Mouse (Mus musculus): ENCODE measurements around the gene Chka.

Gene Chka

GRCm38 (mm10) chr19:3846676-3847604 is 4.6 kb upstream of the Chka start:
- DNase-seq (ENCODE audit: low spot score): no peak

DNA sequence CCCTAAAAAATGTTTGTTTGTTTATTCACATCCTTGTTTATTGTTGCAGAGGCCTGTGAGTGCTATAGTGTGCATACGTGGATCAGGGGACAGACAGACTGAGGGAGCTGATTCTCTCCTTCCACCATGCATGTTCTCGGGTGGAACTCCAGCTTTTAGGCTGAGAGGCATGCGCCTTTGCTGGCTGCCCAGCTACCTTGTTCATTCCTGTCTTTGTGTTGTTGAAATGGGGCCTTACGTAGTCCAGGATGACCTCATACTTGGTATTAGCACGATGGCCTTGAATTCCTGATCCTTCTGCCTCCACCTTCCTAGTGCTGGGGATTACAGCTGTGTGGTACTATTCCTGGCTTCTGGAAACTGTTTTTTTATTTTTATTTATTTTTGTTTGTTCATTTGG is 3.9 kb upstream of the Chka start:
- no peak for DNase-seq (ENCODE audit: low spot score)

GRCm38 (mm10) chr19:3848207-3848808 is 3.3 kb upstream of the Chka start:
- no peak for DNase-seq (ENCODE audit: low spot score)

DNA sequence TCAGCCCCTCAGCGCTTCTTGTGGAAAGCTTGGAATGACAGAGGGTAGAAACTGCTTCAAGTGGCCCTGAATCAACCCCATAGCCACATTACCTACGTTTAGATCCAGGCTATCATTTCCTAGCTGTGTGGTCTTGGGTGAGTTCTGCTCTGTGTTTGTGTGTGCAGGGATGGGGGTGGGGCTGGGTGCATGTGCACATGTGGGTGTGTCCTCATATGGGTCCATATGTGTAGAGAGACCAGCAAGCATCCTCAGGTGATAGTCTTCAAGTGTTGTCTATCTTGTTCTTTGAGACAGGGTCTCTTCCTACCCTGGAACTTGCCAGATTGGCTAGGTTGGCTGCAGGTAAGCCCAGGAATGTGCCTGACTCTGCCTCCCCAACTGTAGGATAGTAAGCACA is 2.3 kb upstream of the Chka start:
- DNase-seq (ENCODE audit: low spot score): no peak

- DNase-seq (ENCODE audit: low spot score): no peak
Observed at GRCm38 (mm10) chr19:3850076-3850475, 1.5 kb upstream of the Chka start.

GRCm38 (mm10) chr19:3850847-3851469 is 615 bp upstream of the Chka start:
- DNase-seq (ENCODE audit: low spot score): no peak

GRCm38 (mm10) chr19:3851979-3852681 is 557 bp downstream of the Chka start:
- no peak for DNase-seq (ENCODE audit: low spot score)

DNA sequence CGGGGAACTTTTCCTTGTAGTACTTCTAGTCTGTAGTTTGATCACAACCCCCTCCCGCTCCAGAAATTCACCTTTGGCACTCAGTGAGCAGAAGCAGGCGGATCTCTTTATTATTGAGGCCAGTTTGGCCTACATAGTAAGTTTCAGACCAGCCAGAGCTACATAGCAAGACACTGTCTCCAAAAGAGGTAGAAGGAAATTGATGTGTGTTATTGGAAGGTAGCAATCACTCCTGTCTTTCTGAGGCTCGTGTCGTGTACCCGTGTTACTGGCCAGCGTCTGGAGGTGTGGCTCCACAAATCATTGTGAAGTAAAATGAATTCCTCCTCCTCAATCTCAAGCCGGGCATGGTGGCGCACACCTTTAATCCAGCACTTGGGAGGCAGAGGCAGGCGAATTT is 1.5 kb downstream of the Chka start:
- no peak for DNase-seq (ENCODE audit: low spot score)

DNA sequence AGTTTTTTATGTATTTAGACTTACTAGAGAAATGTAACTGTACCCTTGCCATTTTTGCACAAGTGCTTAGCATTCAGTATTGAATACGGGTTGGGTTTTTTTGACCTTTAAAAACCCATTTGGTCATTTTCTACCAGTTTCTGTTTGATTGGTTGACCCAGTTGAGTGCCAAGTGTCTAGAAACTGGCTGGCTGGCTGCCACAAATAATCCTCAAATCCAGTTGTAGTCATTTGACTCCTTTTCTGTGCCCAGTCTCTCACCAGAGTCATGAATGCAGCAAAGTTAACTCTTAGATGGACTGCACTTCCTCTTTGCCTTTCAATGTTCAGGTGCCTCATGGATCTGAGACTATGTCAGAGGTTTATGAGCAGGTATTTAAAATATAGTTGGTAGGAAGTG is 2.3 kb downstream of the Chka start:
- DNase-seq (ENCODE audit: low spot score): no peak

- no peak for DNase-seq (ENCODE audit: low spot score)
Observed at GRCm38 (mm10) chr19:3855091-3855490, 3.5 kb downstream of the Chka start.

DNA sequence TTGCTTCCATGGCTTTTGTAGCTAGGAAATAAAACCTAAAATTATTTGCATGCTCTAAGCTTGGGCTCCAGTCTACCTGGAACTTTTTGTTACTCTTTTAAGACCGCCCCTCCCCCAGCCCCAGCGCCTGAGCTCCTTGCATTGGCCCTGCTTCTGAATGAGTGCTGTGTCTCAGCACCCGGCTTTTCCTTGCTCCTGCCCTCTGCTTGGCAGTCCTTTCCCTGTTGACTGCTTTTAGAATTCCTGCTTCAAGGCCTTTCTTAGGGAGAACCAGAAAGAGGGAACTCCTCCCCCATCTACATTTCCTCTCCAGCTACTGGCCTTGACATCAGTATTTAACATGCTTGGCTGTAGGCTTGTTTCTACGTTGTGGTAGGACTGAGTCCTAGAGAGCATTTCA is 4.0 kb downstream of the Chka start:
- DNase-seq (ENCODE audit: low spot score): no peak

GRCm38 (mm10) chr19:3857220-3857619 is 5.6 kb downstream of the Chka start:
- DNase-seq (ENCODE audit: low spot score): no peak

DNA sequence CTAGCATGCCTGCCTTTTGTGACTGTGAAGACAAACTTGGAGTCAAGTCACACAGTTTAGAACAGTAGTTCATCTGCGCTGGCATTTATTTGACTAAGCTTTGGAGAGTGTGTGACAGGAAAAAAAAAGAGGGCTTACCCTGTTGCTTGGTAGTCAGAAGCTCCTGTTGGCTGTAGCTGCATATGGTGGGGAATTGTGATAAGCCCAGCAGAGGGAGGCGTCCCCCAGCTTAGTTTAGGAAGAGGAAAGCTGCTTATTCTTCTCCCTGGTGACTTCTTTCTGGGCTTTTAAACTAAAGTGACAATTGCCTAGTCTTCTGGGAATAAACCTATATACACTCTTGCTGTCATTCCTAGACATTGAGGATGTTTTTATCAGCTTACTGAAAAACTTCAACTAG is 11.1 kb downstream of the Chka start:
- no peak for DNase-seq (ENCODE audit: low spot score)

DNA sequence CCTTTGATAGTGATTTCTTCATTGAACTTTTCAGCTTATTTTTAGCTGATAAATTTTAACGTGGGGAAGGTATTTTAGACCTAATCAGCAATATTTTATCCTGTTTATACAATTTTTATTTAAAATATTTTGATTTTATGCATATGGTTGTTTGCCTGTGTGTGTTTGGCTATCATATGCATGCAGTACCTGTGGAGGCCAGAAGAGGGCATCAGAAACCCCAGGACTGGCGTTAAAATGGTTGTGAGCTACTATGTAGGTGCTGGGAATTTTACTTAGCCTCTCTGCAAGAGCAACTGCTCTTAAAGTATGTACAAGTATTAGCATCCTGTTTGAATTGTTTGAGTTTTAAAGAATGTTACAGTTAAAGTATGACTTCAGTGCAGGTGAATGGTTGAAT is 13.4 kb downstream of the Chka start:
- no peak for DNase-seq (ENCODE audit: low spot score)

DNA sequence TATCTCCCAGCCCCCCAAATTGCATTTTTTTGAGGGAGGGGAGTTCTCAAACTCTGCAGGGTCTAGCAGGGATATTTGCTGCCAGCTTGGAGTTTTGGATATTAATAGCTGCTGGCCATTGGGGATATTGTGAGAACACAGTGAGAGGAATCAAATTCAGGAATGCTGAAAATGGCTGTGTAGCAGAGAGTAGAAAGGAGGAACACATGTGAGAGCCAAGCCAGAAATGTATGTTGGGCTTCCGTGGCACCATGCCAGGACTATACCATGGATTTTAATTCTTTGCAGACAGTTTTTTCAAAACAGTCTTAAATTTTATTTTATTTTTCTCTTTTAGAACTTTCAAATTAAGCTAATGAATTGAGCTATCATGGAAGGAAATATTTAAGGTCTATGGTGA is 16.7 kb downstream of the Chka start:
- no peak for DNase-seq (ENCODE audit: low spot score)

GRCm38 (mm10) chr19:3871468-3871867 is 19.9 kb downstream of the Chka start:
- DNase-seq (ENCODE audit: low spot score): no peak

GRCm38 (mm10) chr19:3872373-3872772 is 20.8 kb downstream of the Chka start:
- no peak for DNase-seq (ENCODE audit: low spot score)

GRCm38 (mm10) chr19:3875045-3875444 is 23.5 kb downstream of the Chka start:
- DNase-seq (ENCODE audit: low spot score): no peak

GRCm38 (mm10) chr19:3880054-3880848 is 28.7 kb downstream of the Chka start:
- no peak for DNase-seq (ENCODE audit: low spot score)

- DNase-seq (ENCODE audit: low spot score): no peak
Observed at GRCm38 (mm10) chr19:3882214-3882613, 30.6 kb downstream of the Chka start.

DNA sequence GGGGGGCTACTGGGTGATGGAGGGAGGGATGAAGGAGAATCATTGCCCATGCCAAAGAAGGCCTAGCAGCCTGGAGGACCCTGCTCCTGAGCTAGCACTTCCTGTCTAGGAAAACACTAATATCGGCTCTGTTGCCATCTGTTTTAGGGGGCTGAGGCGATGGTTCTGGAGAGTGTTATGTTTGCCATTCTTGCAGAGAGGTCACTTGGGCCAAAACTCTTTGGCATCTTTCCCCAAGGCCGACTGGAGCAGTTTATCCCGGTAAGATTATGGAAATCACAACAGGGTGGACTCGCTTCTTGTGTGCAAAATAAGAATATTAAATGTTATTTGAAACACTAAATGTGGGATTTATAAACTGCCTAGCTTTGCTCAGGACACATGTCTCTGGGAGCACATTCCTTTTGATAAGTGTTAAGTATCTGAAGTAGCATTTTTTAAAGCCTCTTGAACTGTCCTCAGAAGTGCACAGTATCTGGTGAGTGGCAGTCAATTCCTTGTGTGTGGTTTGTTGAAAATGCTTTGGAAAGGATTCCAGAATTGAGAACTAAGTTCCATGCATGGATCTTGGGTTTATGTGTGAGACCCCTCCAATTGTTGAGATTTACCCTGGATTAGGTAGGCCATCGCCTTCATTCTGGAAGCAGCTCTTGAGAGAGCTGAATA is 32.9 kb downstream of the Chka start:
- no peak for DNase-seq (ENCODE audit: low spot score)

Data from urinary bladder, postnatal 10 days (tissue).